Mouse (Mus musculus): ENCODE results near the gene Armc9. TPM values are rescaled to one million over a fixed set of nuclear protein-coding genes. Genes with fewer than 3 reads are reported as not detected.
A peak's percentile ranks its signal among the peaks of the same experiment; 100 is the strongest.

Gene Armc9
- polyA plus RNA-seq, 1 experiment from 2014 or later = 32.3 TPM

GRCm38 (mm10) chr1:86306686-86307085 is 152.1 kb downstream of the Armc9 start:
- Histone ChIP-seq H3K27me3 (ENCODE audit: control insufficient read depth, insufficient read depth, low read length) (peaks cover 33% of the 10 kb centered on the region), H3K36me3 (ENCODE audit: control insufficient read depth, insufficient read depth, low read length) (no peaks in the 10 kb centered on the region), H3K4me1 (ENCODE audit: control insufficient read depth, insufficient read depth, low read length) (peaks cover 21% of the 10 kb centered on the region), H3K27ac (ENCODE audit: low read depth, low read length) (no peak overlapping the region), H3K9me3 (ENCODE audit: control insufficient read depth, low read length) (no peaks in the 10 kb centered on the region), H3K4me2 (no peak overlapping the region), H3K9ac (ENCODE audit: low read length) (no peak overlapping the region), H3K4me3 (ENCODE audit: low read depth, low read length) (no peak overlapping the region)
- ATAC-seq (ENCODE audit: low FRiP score) (no peak), DNase-seq (ENCODE audit: low spot score, missing footprints) (no peak)
- WGBS = 91% methylated on average over 3 of the region's 3 CpGs

- Histone ChIP-seq H3K36me3 (ENCODE audit: control insufficient read depth, insufficient read depth, low read length) (no peaks in the 10 kb centered on the region), H3K27me3 (ENCODE audit: control insufficient read depth, insufficient read depth, low read length) (peaks cover 29% of the 10 kb centered on the region), H3K27ac (ENCODE audit: low read depth, low read length) (no peak overlapping the region), H3K9ac (ENCODE audit: low read length) (no peak overlapping the region), H3K9me3 (ENCODE audit: control insufficient read depth, low read length) (no peaks in the 10 kb centered on the region), H3K4me1 (ENCODE audit: control insufficient read depth, insufficient read depth, low read length) (peaks cover 21% of the 10 kb centered on the region), H3K4me2 (no peak overlapping the region), H3K4me3 (ENCODE audit: low read depth, low read length) (no peak overlapping the region)
- ATAC-seq (ENCODE audit: low FRiP score) (no peak), DNase-seq (ENCODE audit: low spot score, missing footprints) (peak; percentile 23)
- 89% methylated on average over 7 of the region's 7 CpGs for WGBS
These were observed 152.7 kb downstream of the Armc9 start for GRCm38 (mm10) chr1:86307177-86307762.

DNA sequence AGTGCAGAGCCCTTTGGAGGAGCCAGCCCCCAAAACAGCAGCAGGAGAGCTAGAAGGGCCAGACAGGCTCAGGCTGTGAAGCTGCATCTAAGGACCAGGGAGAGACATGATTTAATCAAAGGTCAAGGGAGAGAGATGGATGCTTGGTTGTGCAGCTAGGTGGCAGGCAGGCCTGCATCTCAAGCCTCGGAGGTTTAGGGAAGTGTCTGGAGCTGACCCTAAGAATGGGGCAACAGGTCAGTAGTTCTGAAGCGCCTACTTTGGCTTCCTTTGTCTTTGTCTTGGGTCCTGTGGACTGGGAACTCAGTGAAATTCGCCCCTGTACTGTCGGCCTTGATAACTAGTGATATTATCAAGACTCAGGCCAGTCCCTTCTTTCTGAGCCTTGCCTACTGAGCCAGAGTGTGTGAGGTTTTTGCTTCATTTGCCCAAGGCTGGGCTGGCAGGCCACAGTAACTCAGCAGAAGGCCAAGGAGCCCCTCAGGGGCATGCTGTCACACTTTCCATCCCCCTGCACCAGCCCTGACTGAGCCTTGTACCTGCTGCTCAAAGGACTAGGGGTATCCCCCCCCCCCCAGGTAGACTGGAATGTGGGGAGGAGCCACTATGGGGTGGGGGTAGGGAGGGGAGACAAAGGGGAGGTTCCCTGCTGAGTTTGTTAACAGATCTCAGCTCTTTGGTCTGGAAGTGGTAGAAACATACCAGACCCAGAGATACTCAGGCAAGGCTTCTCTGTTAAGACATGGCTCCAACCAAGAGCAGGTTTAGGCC is 153.5 kb downstream of the Armc9 start:
- no peak overlapping the region for H3K4me2 ChIP-seq
- WGBS = 28% methylated on average over 4 of the region's 4 CpGs
- peaks cover 21% of the 10 kb centered on the region for H3K27me3 ChIP-seq (ENCODE audit: control insufficient read depth, insufficient read depth, low read length)
- no peak for ATAC-seq (ENCODE audit: low FRiP score)
- no peak overlapping the region for H3K27ac ChIP-seq (ENCODE audit: low read depth, low read length)
- H3K9me3 ChIP-seq (ENCODE audit: control insufficient read depth, low read length) = no peaks in the 10 kb centered on the region
- no peaks in the 10 kb centered on the region for H3K36me3 ChIP-seq (ENCODE audit: control insufficient read depth, insufficient read depth, low read length)
- DNase-seq (ENCODE audit: low spot score, missing footprints) = no peak
- no peak overlapping the region for H3K9ac ChIP-seq (ENCODE audit: low read length)
- peaks cover 18% of the 10 kb centered on the region for H3K4me1 ChIP-seq (ENCODE audit: control insufficient read depth, insufficient read depth, low read length)
- no peak overlapping the region for H3K4me3 ChIP-seq (ENCODE audit: low read depth, low read length)

- peaks cover 12% of the 10 kb centered on the region for H3K4me1 ChIP-seq (ENCODE audit: control insufficient read depth, insufficient read depth, low read length)
- H3K27ac ChIP-seq (ENCODE audit: low read depth, low read length) = no peak overlapping the region
- 92% methylated on average over 7 of the region's 7 CpGs for WGBS
- ATAC-seq (ENCODE audit: low FRiP score) = no peak
- H3K36me3 ChIP-seq (ENCODE audit: control insufficient read depth, insufficient read depth, low read length) = no peaks in the 10 kb centered on the region
- no peak overlapping the region for H3K4me2 ChIP-seq
- no peak overlapping the region for H3K4me3 ChIP-seq (ENCODE audit: low read depth, low read length)
- no peaks in the 10 kb centered on the region for H3K9me3 ChIP-seq (ENCODE audit: control insufficient read depth, low read length)
- H3K9ac ChIP-seq (ENCODE audit: low read length) = no peak overlapping the region
- H3K27me3 ChIP-seq (ENCODE audit: control insufficient read depth, insufficient read depth, low read length) = peaks cover 8% of the 10 kb centered on the region
- DNase-seq (ENCODE audit: low spot score, missing footprints) = no peak
These were observed 154.8 kb downstream of the Armc9 start for GRCm38 (mm10) chr1:86309270-86309833.

- Histone ChIP-seq H3K27me3 (ENCODE audit: control insufficient read depth, insufficient read depth, low read length) (no peaks in the 10 kb centered on the region), H3K4me1 (ENCODE audit: control insufficient read depth, insufficient read depth, low read length) (peaks cover 12% of the 10 kb centered on the region), H3K36me3 (ENCODE audit: control insufficient read depth, insufficient read depth, low read length) (no peaks in the 10 kb centered on the region), H3K4me2 (peak overlapping the region; percentile 26), H3K9ac (ENCODE audit: low read length) (peak overlapping the region; percentile 24), H3K27ac (ENCODE audit: low read depth, low read length) (no peak overlapping the region), H3K4me3 (ENCODE audit: low read depth, low read length) (no peak overlapping the region), H3K9me3 (ENCODE audit: control insufficient read depth, low read length) (no peaks in the 10 kb centered on the region)
- ATAC-seq (ENCODE audit: low FRiP score) (peak; percentile 47), DNase-seq (ENCODE audit: low spot score, missing footprints) (peak; percentile 91)
- 14% methylated on average over 15 of the region's 15 CpGs for WGBS
These were observed 156.1 kb downstream of the Armc9 start for GRCm38 (mm10) chr1:86310536-86311310.

DNA sequence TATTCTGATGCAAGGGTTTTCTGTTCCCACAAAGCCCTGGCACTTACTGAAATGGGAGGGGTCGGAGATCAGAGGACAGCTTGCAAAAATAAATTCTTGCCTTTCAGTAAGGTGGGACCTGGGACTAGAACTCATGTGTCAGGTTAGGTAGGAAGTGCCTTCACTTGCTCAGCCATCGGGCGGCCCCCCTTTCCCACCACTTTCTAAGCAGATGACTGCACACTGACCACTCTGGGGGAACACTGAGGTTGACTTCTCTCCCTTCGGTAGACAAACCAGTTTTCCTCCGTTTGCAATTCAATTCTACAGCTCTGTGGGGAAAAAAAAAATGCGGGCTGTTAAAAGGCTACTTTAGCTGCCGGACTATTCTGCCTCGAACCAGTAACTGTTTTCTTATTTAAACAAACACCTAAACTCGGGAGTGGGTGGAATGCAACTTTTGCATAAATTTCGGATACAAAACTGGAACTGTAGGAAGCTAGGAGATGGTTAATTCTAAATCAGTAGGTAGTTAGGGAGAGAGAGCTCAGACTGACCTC is 157.0 kb downstream of the Armc9 start:
- DNase-seq (ENCODE audit: low spot score, missing footprints) = peak; percentile 91
- no peak overlapping the region for H3K4me3 ChIP-seq (ENCODE audit: low read depth, low read length)

DNA sequence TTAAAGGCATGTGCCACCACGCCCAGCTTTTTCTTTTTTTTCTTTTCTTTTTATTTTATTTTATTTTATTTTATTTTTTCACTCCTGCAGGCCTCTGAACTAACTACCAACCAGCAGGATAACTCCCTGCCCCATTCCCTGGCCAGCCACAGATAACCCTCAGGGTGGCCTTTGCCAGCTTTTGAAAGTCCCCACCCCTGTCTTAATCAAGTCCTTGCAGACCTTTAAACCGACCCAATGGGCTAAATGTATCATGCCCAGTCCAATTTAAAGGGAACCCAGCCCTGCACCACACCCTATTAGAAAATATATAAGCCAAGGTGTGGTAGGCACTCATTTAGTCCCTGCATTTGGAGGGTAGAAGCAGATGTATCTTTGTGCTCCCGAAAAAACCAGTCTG is 157.7 kb downstream of the Armc9 start:
- Histone ChIP-seq H3K9ac (ENCODE audit: low read length) (no peak overlapping the region), H3K4me2 (no peak overlapping the region), H3K9me3 (ENCODE audit: control insufficient read depth, low read length) (no peaks in the 10 kb centered on the region), H3K27me3 (ENCODE audit: control insufficient read depth, insufficient read depth, low read length) (no peaks in the 10 kb centered on the region), H3K36me3 (ENCODE audit: control insufficient read depth, insufficient read depth, low read length) (no peaks in the 10 kb centered on the region), H3K4me1 (ENCODE audit: control insufficient read depth, insufficient read depth, low read length) (peaks cover 12% of the 10 kb centered on the region), H3K27ac (ENCODE audit: low read depth, low read length) (no peak overlapping the region), H3K4me3 (ENCODE audit: low read depth, low read length) (no peak overlapping the region)
- WGBS = 76% methylated on average over 3 of the region's 3 CpGs
- ATAC-seq (ENCODE audit: low FRiP score) = no peak
- DNase-seq (ENCODE audit: low spot score, missing footprints) = peak; percentile 75

More for the DNA sequence above, 157.0 kb downstream of the Armc9 start:
- no peak overlapping the region for H3K4me2 ChIP-seq
- no peak overlapping the region for H3K27ac ChIP-seq (ENCODE audit: low read depth, low read length)
- no peak overlapping the region for H3K9ac ChIP-seq (ENCODE audit: low read length)
- H3K4me1 ChIP-seq (ENCODE audit: control insufficient read depth, insufficient read depth, low read length) = peaks cover 12% of the 10 kb centered on the region
- no peaks in the 10 kb centered on the region for H3K9me3 ChIP-seq (ENCODE audit: control insufficient read depth, low read length)
- no peak for ATAC-seq (ENCODE audit: low FRiP score)
- H3K27me3 ChIP-seq (ENCODE audit: control insufficient read depth, insufficient read depth, low read length) = no peaks in the 10 kb centered on the region
- 29% methylated on average over 10 of the region's 10 CpGs for WGBS
- H3K36me3 ChIP-seq (ENCODE audit: control insufficient read depth, insufficient read depth, low read length) = no peaks in the 10 kb centered on the region

DNA sequence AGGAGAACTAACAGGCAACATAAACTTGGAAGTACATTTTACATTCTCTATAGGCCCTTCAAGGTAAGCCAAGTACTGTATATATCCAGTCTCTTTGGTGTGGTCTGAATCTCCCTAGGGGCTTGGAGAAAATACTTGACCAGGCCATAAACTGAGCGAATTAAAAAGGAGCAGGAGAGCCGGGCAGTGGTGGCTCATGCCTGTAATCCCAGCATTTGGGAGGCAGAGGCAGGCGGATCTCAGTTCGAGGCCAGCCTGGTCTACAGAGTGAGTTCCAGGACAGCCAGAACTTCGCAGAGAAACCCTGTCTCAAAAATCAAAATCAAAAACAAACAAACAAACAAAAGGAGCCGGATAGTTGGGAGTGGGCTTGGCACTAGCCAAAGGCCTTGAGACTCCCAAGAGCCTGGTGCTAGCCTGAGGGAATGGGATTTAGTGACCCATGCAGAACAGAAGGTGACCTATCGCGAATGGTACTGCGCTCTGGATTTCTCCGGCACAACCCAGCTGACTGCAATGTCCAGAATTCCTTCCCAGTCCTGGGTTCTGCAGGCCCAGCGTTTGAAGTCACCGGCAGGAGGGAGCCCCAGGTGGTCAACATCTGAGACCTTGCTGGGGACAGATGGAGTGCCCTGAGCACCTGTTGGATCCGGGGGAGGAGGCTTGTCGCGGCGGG is 158.7 kb downstream of the Armc9 start:
- 44% methylated on average over 16 of the region's 16 CpGs for WGBS

More for the DNA sequence above, 158.7 kb downstream of the Armc9 start:
- Histone ChIP-seq H3K4me3 (ENCODE audit: low read depth, low read length) (no peak overlapping the region), H3K4me2 (no peak overlapping the region; the same call in 1 of the 2 replicates), H3K4me1 (ENCODE audit: control insufficient read depth, insufficient read depth, low read length) (peaks cover 12% of the 10 kb centered on the region), H3K27me3 (ENCODE audit: control insufficient read depth, insufficient read depth, low read length) (no peaks in the 10 kb centered on the region), H3K36me3 (ENCODE audit: control insufficient read depth, insufficient read depth, low read length) (no peaks in the 10 kb centered on the region), H3K9me3 (ENCODE audit: control insufficient read depth, low read length) (no peaks in the 10 kb centered on the region), H3K27ac (ENCODE audit: low read depth, low read length) (no peak overlapping the region), H3K9ac (ENCODE audit: low read length) (no peak overlapping the region)
- ATAC-seq (ENCODE audit: low FRiP score) (0 out of 2 replicates have a peak, but pooled peaks have one; percentile 16), DNase-seq (ENCODE audit: low spot score, missing footprints) (peak; percentile 51)
